Mouse (Mus musculus) MEL (cell line): ENCODE data around the gene Ctrb1. TPM values are rescaled to one million over a fixed set of nuclear protein-coding genes. Genes with fewer than 3 reads are reported as not detected.

Experiments
- DNase-seq: peaks from one replicate; pipeline ENCODE4 v3.0.0; 2011; ENCODE audit warnings: low read depth, low spot score
- H3K27ac ChIP-seq: 2 replicates; pipeline ENCODE4 v1.5.1; 2012; ENCODE audit warnings: low read depth, mild to moderate bottlenecking, control low read depth, low read length, moderate library complexity; ENCODE audit not compliant: control insufficient read depth
- H3K27me3 ChIP-seq, 2 experiments: fragments of 150-350 bp in 1 of 2; sonication (generic) in 1 of 2; 2 replicates each; pipeline ENCODE4 v1.6.1; 2012; ENCODE audit warnings: low read length in 2 of 2, mild to moderate bottlenecking in 2 of 2, improper control_type of control experiment in 1 of 2, moderate library complexity in 1 of 2; ENCODE audit not compliant: insufficient read depth in 2 of 2, control insufficient read depth in 1 of 2
- H3K36me3 ChIP-seq, 2 experiments: 2 replicates each; pipeline ENCODE4 v1.6.1; 2012 to 2014; ENCODE audit warnings: low read length in 2 of 2, improper control_type of control experiment in 1 of 2, inconsistent platforms in 1 of 2, mild to moderate bottlenecking in 1 of 2; ENCODE audit not compliant: insufficient read depth in 2 of 2, control insufficient read depth in 1 of 2
- H3K4me1 ChIP-seq, 2 experiments: fragments of 150-350 bp in 1 of 2; sonication (generic) in 1 of 2; 2 replicates each; pipeline ENCODE4 v1.6.1; 2012; ENCODE audit warnings: low read length in 2 of 2, improper control_type of control experiment in 1 of 2, mild to moderate bottlenecking in 1 of 2; ENCODE audit not compliant: insufficient read depth in 2 of 2, control insufficient read depth in 1 of 2
- H3K4me3 ChIP-seq, 2 experiments: fragments of 150-350 bp in 1 of 2; sonication (generic) in 1 of 2; 2 replicates each; pipeline ENCODE4 v1.5.1; 2012; ENCODE audit warnings: low read depth in 2 of 2, low read length in 2 of 2, mild to moderate bottlenecking in 2 of 2, moderate library complexity in 2 of 2, control low read depth in 1 of 2, improper control_type of control experiment in 1 of 2; ENCODE audit not compliant: control insufficient read depth in 1 of 2, insufficient read depth in 1 of 2
- H3K79me2 ChIP-seq: 2 replicates; pipeline ENCODE4 v1.6.1; 2012; ENCODE audit warnings: mild to moderate bottlenecking, low read length, moderate library complexity; ENCODE audit not compliant: control insufficient read depth, poor library complexity, insufficient read depth
- H3K9ac ChIP-seq: 2 replicates; pipeline ENCODE4 v1.6.1; 2012; ENCODE audit warnings: low read depth, mild to moderate bottlenecking, control low read depth, low read length, moderate library complexity; ENCODE audit not compliant: control insufficient read depth, poor library complexity, severe bottlenecking
- H3K9me3 ChIP-seq: fragments of 150-350 bp; sonication (generic); replicated peaks from 2 replicates; pipeline ENCODE4 v1.6.1; 2012; ENCODE audit warnings: mild to moderate bottlenecking, low read length, improper control_type of control experiment, moderate library complexity; ENCODE audit not compliant: insufficient read depth
- CHD1 ChIP-seq: IDR thresholded peaks from 2 replicates; pipeline ENCODE4 v1.6.1; 2012; ENCODE audit warnings: low read depth, mild to moderate bottlenecking, inconsistent platforms, low read length, improper control_type of control experiment
- EP300 ChIP-seq, 2 experiments: IDR thresholded peaks; 2 replicates each; pipeline ENCODE4 v1.6.1; 2011; ENCODE audit warnings: improper control_type of control experiment in 2 of 2, low read length in 2 of 2, low read depth in 1 of 2, mild to moderate bottlenecking in 1 of 2
- GATA1 ChIP-seq: IDR thresholded peaks from 2 replicates; pipeline ENCODE4 v1.6.1; 2011; ENCODE audit warnings: low read depth, low read length, improper control_type of control experiment
- KAT2A ChIP-seq: conservative IDR thresholded peaks from 2 replicates; pipeline ENCODE4 v1.6.1; 2012; ENCODE audit warnings: low read depth, low read length, improper control_type of control experiment, inconsistent platforms
- MAZ ChIP-seq: IDR thresholded peaks from 2 replicates; pipeline ENCODE4 v1.6.1; 2012; ENCODE audit warnings: low read depth, mild to moderate bottlenecking, inconsistent platforms, low read length, improper control_type of control experiment
- MEF2A ChIP-seq: IDR thresholded peaks from 2 replicates; pipeline ENCODE4 v1.6.1; 2014; ENCODE audit warnings: low read depth, mild to moderate bottlenecking, inconsistent platforms, low read length, improper control_type of control experiment; ENCODE audit not compliant: poor library complexity, insufficient replicate concordance, severe bottlenecking; ENCODE audit errors: extremely low read depth
- MXI1 ChIP-seq: IDR thresholded peaks from 2 replicates; pipeline ENCODE4 v1.6.1; 2011; ENCODE audit warnings: mild to moderate bottlenecking, low read depth, low read length, improper control_type of control experiment
- MYC ChIP-seq: IDR thresholded peaks from 2 replicates; pipeline ENCODE4 v1.6.1; 2011; ENCODE audit warnings: low read depth, mild to moderate bottlenecking, low read length, improper control_type of control experiment, moderate library complexity
- NELFE ChIP-seq: IDR thresholded peaks from 2 replicates; pipeline ENCODE4 v1.6.1; 2011; ENCODE audit warnings: low read depth, low read length, improper control_type of control experiment
- POLR2A ChIP-seq, 2 experiments: IDR thresholded peaks; 2 replicates each; pipeline ENCODE4 v1.6.1; 2011 to 2012; ENCODE audit warnings: low read length in 2 of 2, mild to moderate bottlenecking in 2 of 2, control low read depth in 1 of 2, improper control_type of control experiment in 1 of 2, low read depth in 1 of 2, moderate library complexity in 1 of 2; ENCODE audit not compliant: control insufficient read depth in 1 of 2, insufficient read depth in 1 of 2, poor library complexity in 1 of 2
- POLR2AphosphoS2 ChIP-seq: IDR thresholded peaks from 2 replicates; pipeline ENCODE4 v1.6.1; 2011; ENCODE audit warnings: low read length, improper control_type of control experiment
- POLR2AphosphoS5 ChIP-seq: IDR thresholded peaks from 2 replicates; pipeline ENCODE4 v1.6.1; 2012; ENCODE audit warnings: low read depth, borderline replicate concordance, mild to moderate bottlenecking, inconsistent platforms, low read length, moderate library complexity, mixed read lengths
- RAD21 ChIP-seq: IDR thresholded peaks from 2 replicates; pipeline ENCODE4 v1.6.1; 2011; ENCODE audit warnings: mild to moderate bottlenecking, low read depth, low read length, improper control_type of control experiment
- RCOR1 ChIP-seq: IDR thresholded peaks from 2 replicates; pipeline ENCODE4 v1.6.1; 2012; ENCODE audit warnings: low read depth, mild to moderate bottlenecking, inconsistent platforms, low read length, improper control_type of control experiment
- SMC3 ChIP-seq: IDR thresholded peaks from 2 replicates; pipeline ENCODE4 v1.6.1; 2011; ENCODE audit warnings: low read depth, low read length, improper control_type of control experiment
- TAL1 ChIP-seq: IDR thresholded peaks from 2 replicates; pipeline ENCODE4 v1.6.1; 2012; ENCODE audit warnings: mild to moderate bottlenecking, inconsistent platforms, low read length, moderate library complexity, mixed read lengths
- UBTF ChIP-seq: IDR thresholded peaks from 2 replicates; pipeline ENCODE4 v1.6.1; 2012; ENCODE audit warnings: low read depth, mild to moderate bottlenecking, inconsistent platforms, low read length, improper control_type of control experiment, moderate library complexity, borderline replicate concordance; ENCODE audit not compliant: insufficient read depth
- ZC3H11A ChIP-seq: IDR thresholded peaks from 2 replicates; pipeline ENCODE4 v1.6.1; 2012; ENCODE audit warnings: low read depth, mild to moderate bottlenecking, inconsistent platforms, low read length, improper control_type of control experiment
- ZMIZ1 ChIP-seq: IDR thresholded peaks from 2 replicates; pipeline ENCODE4 v1.6.1; 2012; ENCODE audit warnings: low read depth, mild to moderate bottlenecking, inconsistent platforms, low read length, improper control_type of control experiment, moderate library complexity
- ZNF384 ChIP-seq: IDR thresholded peaks from 2 replicates; pipeline ENCODE4 v1.6.1; 2012; ENCODE audit warnings: low read depth, mild to moderate bottlenecking, inconsistent platforms, low read length, improper control_type of control experiment
- polyA plus RNA-seq, 2 experiments: library from polyadenylated mRNA; stranded (reverse) in 1 of 2; unstranded in 1 of 2; fragments of >175 nt in 1 of 2; fragments of >200 nt in 1 of 2; gene quantifications; 2 replicates each; pipeline versions ENCODE4 v1.2.1 to v1.2.4; 2012; ENCODE audit warnings: low replicate concordance in 2 of 2, low read depth in 1 of 2; ENCODE audit not compliant: insufficient read length in 2 of 2, insufficient read depth in 1 of 2, missing spikeins in 1 of 2
- total RNA-seq: library from RNA; depleted of rRNA; stranded (reverse); fragments of 300-350 nt; gene quantifications from 2 replicates; pipeline ENCODE4 v1.2.3, GENCODE M21; 2012

Ctrb1 gene
- total and polyA plus RNA-seq, 3 experiments = not detected

DNA sequence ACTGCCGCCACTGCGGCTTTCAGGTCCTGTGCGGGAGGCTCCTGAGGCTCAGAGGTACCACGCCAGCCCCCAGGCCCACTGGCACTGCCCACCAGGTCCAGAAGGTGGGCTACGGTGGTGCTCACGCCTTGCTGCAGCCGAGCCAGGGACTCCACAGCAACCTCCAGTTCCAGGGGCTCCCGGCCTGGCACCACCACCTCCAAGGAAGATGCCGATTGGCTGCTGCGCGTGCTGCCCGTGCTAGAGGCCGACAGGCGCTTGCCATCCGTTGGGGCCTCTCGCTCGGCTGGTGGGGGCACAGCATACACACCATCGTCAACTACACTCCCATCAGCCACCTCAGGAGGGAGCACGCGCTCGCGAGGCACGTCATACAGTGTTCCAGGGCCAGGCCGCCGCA is 23.0 kb upstream of the Ctrb1 start:
- Histone ChIP-seq H3K79me2 (no peaks in the 10 kb centered on the region), H3K27ac (no peak overlapping the region), H3K4me1 (peaks cover 9 to 13% of the 10 kb centered on the region in 2 experiments), H3K36me3 (peaks cover 0 to 7% of the 10 kb centered on the region in 2 experiments; a peak in 3 of 4 replicates), H3K4me3 (no peak overlapping the region), H3K27me3 (no peaks in the 10 kb centered on the region), H3K9me3 (no peaks in the 10 kb centered on the region), H3K9ac (no peak overlapping the region)
- no peak for DNase-seq
- TF ChIP-seq SMC3 (no peak), ZC3H11A (no peak), MAZ (no peak), RAD21 (no peak), NELFE (no peak), EP300 (IDR thresholded peaks at IDR 0.05; ENCODE audit: low read depth in 1 of 2, low read length in 2 of 2) (no peak), MXI1 (no peak), MYC (no peak), GATA1 (no peak), POLR2AphosphoS5 (no peak), POLR2AphosphoS2 (no peak), MEF2A (no peak), CHD1 (no peak), POLR2A (IDR thresholded peaks at IDR 0.05; ENCODE audit: control insufficient read depth in 1 of 2, insufficient read depth in 1 of 2, low read depth in 1 of 2, low read length in 2 of 2, poor library complexity in 1 of 2) (no peak), ZNF384 (no peak), TAL1 (no peak), RCOR1 (no peak)

DNA sequence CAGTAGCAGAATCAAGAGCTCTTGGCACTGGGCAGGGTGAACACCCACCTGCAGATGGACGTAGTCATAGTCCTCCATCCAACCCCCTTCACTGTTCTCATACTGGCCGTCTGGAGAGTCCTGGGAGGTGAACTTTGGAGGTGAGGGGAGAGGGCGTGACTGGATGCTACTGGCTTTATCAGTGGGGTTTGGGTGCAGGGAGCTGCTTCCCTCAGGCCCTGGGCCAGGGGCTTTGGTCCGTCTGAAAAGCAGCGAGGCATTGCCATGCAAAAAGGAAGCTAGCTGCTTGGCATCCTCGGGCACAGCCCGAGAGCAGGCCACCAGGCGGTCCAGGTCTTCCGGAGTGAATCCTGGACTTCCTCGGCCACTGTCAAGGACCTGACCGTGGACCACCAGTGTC is 22.5 kb upstream of the Ctrb1 start:
- no peak overlapping the region for H3K27ac ChIP-seq
- H3K4me3 ChIP-seq = no peak overlapping the region
- no peaks in the 10 kb centered on the region for H3K79me2 ChIP-seq
- TF ChIP-seq KAT2A (no peak), ZMIZ1 (no peak), RAD21 (no peak), UBTF (no peak), SMC3 (no peak)
- H3K9ac ChIP-seq = no peak overlapping the region
- H3K36me3 ChIP-seq = peaks cover 0 to 7% of the 10 kb centered on the region in 2 experiments; a peak in 3 of 4 replicates
- H3K27me3 ChIP-seq = no peaks in the 10 kb centered on the region
- peaks cover 9 to 13% of the 10 kb centered on the region in 2 experiments for H3K4me1 ChIP-seq
- H3K9me3 ChIP-seq = no peaks in the 10 kb centered on the region
- no peak for DNase-seq
